ENCODE assay signal across 18 mouse cellular contexts in the genomic region with DNA sequence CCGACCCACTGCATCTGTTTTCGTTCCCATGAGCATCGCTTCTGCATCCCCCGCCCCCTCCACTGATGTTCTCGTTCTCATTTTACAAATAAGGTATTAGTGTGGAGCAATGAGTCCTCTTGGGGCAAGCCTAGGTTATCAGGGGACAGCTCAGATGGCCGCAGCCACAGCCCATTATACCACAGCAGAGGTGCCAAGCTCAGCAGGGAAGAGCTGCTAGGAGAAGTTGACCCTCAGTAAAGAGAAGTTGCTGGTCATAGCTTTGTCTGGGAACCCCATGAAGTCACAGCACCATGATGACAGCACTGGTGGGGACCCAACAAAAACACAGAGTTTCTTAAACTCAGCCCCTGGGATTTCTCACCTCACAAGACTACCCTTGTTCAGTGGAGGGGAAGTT. TPM values are rescaled to one million over a fixed set of nuclear protein-coding genes. Genes with fewer than 3 reads are reported as not detected.
DNase-seq lines count a peak whose midpoint lies in the region; ATAC-seq and TF ChIP-seq lines count a peak whose summit lies in the region.
"Had no signal": no experiment of that assay in that cellular context is flagged by ENCODE, and none has a peak within 500 bp of the region (broad histone marks: within the 10 kb centered on the region; RNA-seq: fewer than 3 reads in every experiment).

No protein-coding gene starts in this region.

- no peak for ATAC-seq in forebrain, embryonic 12.5 days (ENCODE audit: low FRiP score)
- ATAC-seq in heart, embryonic 14.5 days (ENCODE audit: insufficient number of reproducible peaks, insufficient read depth, low FRiP score, low read depth), result no peak
- peak; percentile 33; the same call in 1 of the 2 replicates for ATAC-seq in liver, postnatal 0 days
- no peak for ATAC-seq in liver, embryonic 12.5 days
- ATAC-seq: intestine, postnatal 0 days had no signal

- no peak overlapping the region for H3K9ac ChIP-seq in forebrain, embryonic 12.5 days
- H3K9ac ChIP-seq in heart, embryonic 14.5 days (ENCODE audit: low read length), result peak overlapping the region; percentile 21; the same call in 1 of the 2 replicates
- H3K9ac ChIP-seq in liver, postnatal 0 days (replicated peaks), result no peak overlapping the region
- H3K9ac ChIP-seq in liver, embryonic 12.5 days, result no peak overlapping the region
- H3K9ac ChIP-seq: embryonic facial prominence, embryonic 15.5 days; hindbrain, embryonic 12.5 days had no signal

- H3K9me3 ChIP-seq in forebrain, embryonic 10.5 days, result no peaks in the 10 kb centered on the region
- no peaks in the 10 kb centered on the region for H3K9me3 ChIP-seq in forebrain, embryonic 12.5 days
- no peaks in the 10 kb centered on the region for H3K9me3 ChIP-seq in heart, embryonic 10.5 days
- H3K9me3 ChIP-seq in heart, embryonic 14.5 days (ENCODE audit: control insufficient read depth, low read length), result no peaks in the 10 kb centered on the region
- no peaks in the 10 kb centered on the region for H3K9me3 ChIP-seq in liver, postnatal 0 days (ENCODE audit: low read length)
- no peaks in the 10 kb centered on the region for H3K9me3 ChIP-seq in liver, embryonic 12.5 days (replicated peaks)
- H3K9me3 ChIP-seq: embryonic facial prominence, embryonic 15.5 days; hindbrain, embryonic 12.5 days had no signal

- WGBS in forebrain, embryonic 10.5 days, result 85% methylated on average over 6 of the region's 6 CpGs
- WGBS in forebrain, embryonic 12.5 days, result 87% methylated on average over 6 of the region's 6 CpGs
- 81% methylated on average over 6 of the region's 6 CpGs for WGBS in heart, embryonic 10.5 days
- WGBS in heart, embryonic 14.5 days, result 80% methylated on average over 6 of the region's 6 CpGs
- WGBS in liver, postnatal 0 days (ENCODE audit: insufficient replicate concordance), result 77% methylated on average over 6 of the region's 6 CpGs
- 82% methylated on average over 6 of the region's 6 CpGs for WGBS in liver, embryonic 12.5 days (ENCODE audit: insufficient replicate concordance)

- H3K4me3 ChIP-seq in forebrain, embryonic 10.5 days, result no peak overlapping the region
- no peak overlapping the region for H3K4me3 ChIP-seq in forebrain, embryonic 12.5 days (replicated peaks)
- H3K4me3 ChIP-seq in heart, embryonic 10.5 days, result no peak overlapping the region
- no peak overlapping the region for H3K4me3 ChIP-seq in heart, embryonic 14.5 days (ENCODE audit: control insufficient read depth in 1 of 2, insufficient read depth in 1 of 2, low read depth in 1 of 2, low read length in 2 of 2)
- H3K4me3 ChIP-seq in liver, postnatal 0 days (ENCODE audit: low read depth, low read length), result no peak overlapping the region
- no peak overlapping the region for H3K4me3 ChIP-seq in liver, embryonic 12.5 days
- H3K4me3 ChIP-seq: embryonic facial prominence, embryonic 15.5 days; erythroblast, embryonic 14.5 days; hindbrain, embryonic 12.5 days had no signal

- TF ChIP-seq EP300 in liver, postnatal 0 days (IDR thresholded peaks at IDR 0.05; ENCODE audit: low read depth), result no peak

- intact Hi-C loops in heart, postnatal 14 days (cut with DNase I), result loop anchor here (2.0 to 10.0 kb wide), 3 partner anchors 17 to 333 kb away; no protein-coding TSS in a partner anchor
- intact Hi-C loops in heart, postnatal 36 days (cut with DNase I), result loop anchor here (2.0 kb wide), 1 partner anchor 47 kb away; the partner anchor contains the start of gene Rcsd1

- TF ChIP-seq CTCF in liver, postnatal 0 days (IDR thresholded peaks at IDR 0.05; ENCODE audit: low read depth), result no peak

- H3K36me3 ChIP-seq in forebrain, embryonic 10.5 days (replicated peaks), result no peaks in the 10 kb centered on the region
- H3K36me3 ChIP-seq in forebrain, embryonic 12.5 days (replicated peaks), result no peaks in the 10 kb centered on the region
- peaks cover 71% of the 10 kb centered on the region for H3K36me3 ChIP-seq in heart, embryonic 10.5 days
- H3K36me3 ChIP-seq in heart, embryonic 14.5 days (ENCODE audit: control insufficient read depth, insufficient read depth, low read length), result peaks cover 80% of the 10 kb centered on the region
- peaks cover 22% of the 10 kb centered on the region for H3K36me3 ChIP-seq in liver, postnatal 0 days (replicated peaks; ENCODE audit: insufficient read depth, low read length)
- H3K36me3 ChIP-seq in liver, embryonic 12.5 days, result peaks cover 7% of the 10 kb centered on the region; the same call in 1 of the 2 replicates
- H3K36me3 ChIP-seq: embryonic facial prominence, embryonic 15.5 days; hindbrain, embryonic 12.5 days had no signal

- H3K27me3 ChIP-seq in forebrain, embryonic 10.5 days (ENCODE audit: poor library complexity, severe bottlenecking), result peaks cover 9% of the 10 kb centered on the region; the same call in 1 of the 2 replicates
- no peaks in the 10 kb centered on the region; the same call in 1 of the 2 replicates for H3K27me3 ChIP-seq in forebrain, embryonic 12.5 days
- H3K27me3 ChIP-seq in heart, embryonic 10.5 days (ENCODE audit: insufficient read depth, poor library complexity, severe bottlenecking), result no peaks in the 10 kb centered on the region
- H3K27me3 ChIP-seq in heart, embryonic 14.5 days (ENCODE audit: control insufficient read depth, insufficient read depth, low read length), result no peaks in the 10 kb centered on the region
- no peaks in the 10 kb centered on the region for H3K27me3 ChIP-seq in liver, postnatal 0 days (ENCODE audit: insufficient read depth, low read length)
- H3K27me3 ChIP-seq in liver, embryonic 12.5 days (replicated peaks), result no peaks in the 10 kb centered on the region
- H3K27me3 ChIP-seq: embryonic facial prominence, embryonic 15.5 days; hindbrain, embryonic 12.5 days had no signal

- no peak for DNase-seq in forebrain, embryonic 10.5 days (ENCODE audit: extremely low spot score, low spot score)
- no peak for DNase-seq in heart, embryonic 10.5 days (ENCODE audit: low spot score)
- DNase-seq in heart, postnatal 14 days, result no peak
- DNase-seq in heart, postnatal 36 days, result no peak
- no peak for DNase-seq in liver, postnatal 0 days
- DNase-seq: adrenal gland, postnatal 10 days; cerebellum, adult 11 months; cerebellum, adult 8-10 months; embryo, embryonic 11 days; gastrocnemius, postnatal 14 days; kidney, adult 8-10 months had no signal

- peaks cover 26% of the 10 kb centered on the region for H3K4me1 ChIP-seq in forebrain, embryonic 10.5 days
- peaks cover 16% of the 10 kb centered on the region for H3K4me1 ChIP-seq in forebrain, embryonic 12.5 days
- peaks cover 42% of the 10 kb centered on the region for H3K4me1 ChIP-seq in heart, embryonic 10.5 days
- H3K4me1 ChIP-seq in heart, embryonic 14.5 days (ENCODE audit: control insufficient read depth in 2 of 2, insufficient read depth in 2 of 2, low read length in 2 of 2), result peaks cover 24 to 47% of the 10 kb centered on the region in 2 experiments
- H3K4me1 ChIP-seq in liver, postnatal 0 days (ENCODE audit: insufficient read depth), result 0 out of 2 replicates have a peak, but pooled peaks cover 5% of the 10 kb centered on the region
- H3K4me1 ChIP-seq in liver, embryonic 12.5 days, result 0 out of 2 replicates have a peak, but pooled peaks cover 5% of the 10 kb centered on the region

- H3K4me2 ChIP-seq in forebrain, embryonic 12.5 days, result no peak overlapping the region
- H3K4me2 ChIP-seq in heart, embryonic 14.5 days (ENCODE audit: low read length), result no peak overlapping the region
- H3K4me2 ChIP-seq in liver, postnatal 0 days (ENCODE audit: low read depth, low read length), result no peak overlapping the region
- no peak overlapping the region for H3K4me2 ChIP-seq in liver, embryonic 12.5 days
- H3K4me2 ChIP-seq: embryonic facial prominence, embryonic 15.5 days; hindbrain, embryonic 12.5 days had no signal

- H3K27ac ChIP-seq in forebrain, embryonic 10.5 days, result 0 out of 2 replicates have a peak overlapping the region, but pooled peaks have one; percentile 3
- no peak overlapping the region for H3K27ac ChIP-seq in forebrain, embryonic 12.5 days
- H3K27ac ChIP-seq in heart, embryonic 10.5 days, result peak overlapping the region; percentile 18; the same call in 1 of the 2 replicates
- peak overlapping the region; percentile 87 to 91; a peak in 3 of 4 replicates for H3K27ac ChIP-seq in heart, embryonic 14.5 days (replicated peaks in 1 of 2; ENCODE audit: control insufficient read depth in 1 of 2, insufficient read depth in 1 of 2, low read depth in 2 of 2, low read length in 2 of 2)
- no peak overlapping the region for H3K27ac ChIP-seq in liver, postnatal 0 days (ENCODE audit: low read depth)
- no peak overlapping the region for H3K27ac ChIP-seq in liver, embryonic 12.5 days
- H3K27ac ChIP-seq: embryonic facial prominence, embryonic 15.5 days; hindbrain, embryonic 12.5 days had no signal

RNA-seq across cellular contexts. Expression of gene Mpzl1, which starts 27.4 kb away (rescaled TPM):
- 119 and 122 TPM in 2 replicates for polyA plus RNA-seq in forebrain, embryonic 10.5 days (2016; fragmentation: Nextera tagmentation; extraction: Ambion mirVana)
- 125 and 126 TPM in 2 replicates for polyA plus RNA-seq in forebrain, embryonic 12.5 days (2016; fragmentation: Nextera tagmentation; extraction: Ambion mirVana)
- polyA plus RNA-seq in heart, embryonic 10.5 days (2016; fragmentation: Nextera tagmentation; extraction: Ambion mirVana), result 138 and 170 TPM in 2 replicates
- total RNA-seq in heart, postnatal 14 days (2021), result 10 to 100 TPM; 33.3 to 34.1 TPM
- 121 TPM in 2 replicates for polyA plus RNA-seq in heart, embryonic 14.5 days (2014; fragmentation: Nextera tagmentation; extraction: Ambion mirVana)
- total RNA-seq in heart, postnatal 36 days (2021), result 10 to 100 TPM; 14.4 to 21.4 TPM
- polyA plus RNA-seq in liver, postnatal 0 days (2015; fragmentation: Nextera tagmentation; extraction: Ambion mirVana), result 26.6 and 33.4 TPM in 2 replicates
- polyA plus RNA-seq in liver, embryonic 12.5 days (2016; fragmentation: Nextera tagmentation; extraction: Ambion mirVana), result 49.3 and 50.3 TPM in 2 replicates

RNA-seq across cellular contexts. Expression of gene Rcsd1, which starts 47.8 kb away (rescaled TPM):
- 8.3 and 8.4 TPM in 2 replicates for polyA plus RNA-seq in forebrain, embryonic 10.5 days (2016; fragmentation: Nextera tagmentation; extraction: Ambion mirVana)
- 6.7 and 8.1 TPM in 2 replicates for polyA plus RNA-seq in forebrain, embryonic 12.5 days (2016; fragmentation: Nextera tagmentation; extraction: Ambion mirVana)
- polyA plus RNA-seq in heart, embryonic 10.5 days (2016; fragmentation: Nextera tagmentation; extraction: Ambion mirVana), result 100 and 130 TPM in 2 replicates
- 100 to 1,000 TPM; 103 to 109 TPM for total RNA-seq in heart, postnatal 14 days (2021)
- 81.2 and 86.3 TPM in 2 replicates for polyA plus RNA-seq in heart, embryonic 14.5 days (2014; fragmentation: Nextera tagmentation; extraction: Ambion mirVana)
- 10 to 100 TPM; 74.2 to 80.7 TPM for total RNA-seq in heart, postnatal 36 days (2021)
- 14.6 and 15.0 TPM in 2 replicates for polyA plus RNA-seq in liver, postnatal 0 days (2015; fragmentation: Nextera tagmentation; extraction: Ambion mirVana)
- polyA plus RNA-seq in liver, embryonic 12.5 days (2016; fragmentation: Nextera tagmentation; extraction: Ambion mirVana), result 10.7 and 10.8 TPM in 2 replicates

Comparison
In these comparisons a context has a peak if more than half of its experiments do, and no peak if none do; other contexts are left out.
1. H3K27ac ChIP-seq: peak in forebrain, embryonic 10.5 days (single experiment), heart, embryonic 10.5 days (single experiment) and heart, embryonic 14.5 days (2 of 2); none in forebrain, embryonic 12.5 days (single experiment), liver, postnatal 0 days (single experiment) and liver, embryonic 12.5 days (single experiment).